Mouse (Mus musculus): ENCODE results near the gene Cbfa2t3.

DNA sequence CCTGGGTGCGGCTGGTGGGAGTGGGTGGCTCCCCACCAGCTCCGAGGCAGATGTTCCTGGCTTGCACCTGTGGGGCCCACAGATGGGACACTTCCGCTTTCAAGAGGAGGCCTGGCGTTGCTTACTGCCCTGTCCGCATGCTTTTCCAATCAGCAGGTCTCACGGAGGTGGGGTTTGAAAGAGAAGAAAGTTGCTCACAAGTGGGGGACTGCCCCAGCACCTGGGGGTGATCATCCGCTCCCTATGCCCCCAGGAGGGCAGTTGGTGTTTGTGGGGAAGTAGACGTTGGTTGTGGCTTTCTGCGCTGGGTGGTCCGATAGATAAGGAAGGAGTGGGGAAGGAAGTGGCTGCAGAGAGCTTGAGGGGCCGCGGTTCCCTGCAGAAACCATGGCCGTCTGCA is 1.7 kb upstream of the Cbfa2t3 start:
- no peak for TF ChIP-seq USF2 (IDR thresholded peaks at IDR 0.05; ENCODE audit: borderline replicate concordance in 1 of 2, insufficient read depth in 1 of 2, low read depth in 1 of 2, low read length in 2 of 2)
- no peak for TF ChIP-seq MAZ (IDR thresholded peaks at IDR 0.05; ENCODE audit: low read depth, low read length)
- no peak for TF ChIP-seq CTCF (IDR thresholded peaks at IDR 0.05 in 2 of 3, conservative IDR thresholded peaks at IDR 0.05 in 1 of 3; ENCODE audit: control insufficient read depth in 1 of 3, insufficient read depth in 1 of 3, low read depth in 2 of 3, low read length in 3 of 3, poor library complexity in 1 of 3, severe bottlenecking in 1 of 3)
- no peak for TF ChIP-seq MYC (IDR thresholded peaks at IDR 0.05; ENCODE audit: low read depth, low read length)
- no peak for TF ChIP-seq POLR2AphosphoS2 (IDR thresholded peaks at IDR 0.05; ENCODE audit: low read length)
- TF ChIP-seq EP300 (IDR thresholded peaks at IDR 0.05; ENCODE audit: low read depth in 1 of 2, low read length in 2 of 2) = no peak
- no peak for TF ChIP-seq NELFE (IDR thresholded peaks at IDR 0.05; ENCODE audit: low read depth, low read length)

Data from MEL (cell line).